Mouse (Mus musculus) brain, embryonic 14.5 days (tissue): Measurements from ENCODE around the gene Hhat. TPM values are rescaled to one million over a fixed set of nuclear protein-coding genes. Genes with fewer than 3 reads are reported as not detected.

Experiments
- DNase-seq: peaks from one replicate; pipeline ENCODE4 v3.0.0-alpha.2; 2011; ENCODE audit warnings: low read depth
- CTCF ChIP-seq: fragments of 200-500 bp; IDR thresholded peaks from 2 replicates; pipeline ENCODE4 v1.5.1; 2012; ENCODE audit warnings: inconsistent platforms, mild to moderate bottlenecking, moderate library complexity, borderline replicate concordance; ENCODE audit not compliant: insufficient read depth, insufficient read length; ENCODE audit errors: extremely low read depth
- POLR2A ChIP-seq: fragments of 200-500 bp; IDR thresholded peaks from 2 replicates; pipeline ENCODE4 v1.6.1; 2012; ENCODE audit warnings: mild to moderate bottlenecking, inconsistent platforms, borderline replicate concordance; ENCODE audit not compliant: poor library complexity, insufficient read depth, insufficient read length, severe bottlenecking; ENCODE audit errors: extremely low read depth
- polyA plus RNA-seq: library from polyadenylated mRNA; depleted of rRNA; stranded (reverse); fragments of >200 nt; gene quantifications from 2 replicates; pipeline ENCODE4 v1.2.3, GENCODE M21; 2012

Gene Hhat
- polyA plus RNA-seq, 1 experiment, result 3.8 TPM

DNA sequence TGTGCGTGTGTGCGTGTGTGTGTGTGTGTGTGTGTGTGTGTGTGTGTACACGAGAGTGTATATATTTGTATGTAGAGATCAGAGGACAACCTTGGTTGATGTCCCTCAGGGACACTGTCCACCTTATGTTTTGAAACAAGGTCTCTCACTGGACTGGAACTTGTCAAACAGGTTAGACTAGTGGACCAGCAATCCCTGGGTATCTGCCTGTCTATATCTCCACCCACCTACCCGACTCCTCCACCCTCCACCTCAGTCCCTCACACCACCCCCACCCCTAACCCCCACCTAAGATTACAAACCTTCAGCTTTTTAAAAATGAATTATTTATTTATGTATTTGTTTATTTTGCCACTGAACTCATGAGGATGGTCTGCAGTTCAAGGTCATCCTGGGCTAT is 16.8 kb downstream of the Hhat start:
- no peak for DNase-seq
- TF ChIP-seq POLR2A, result no peak
- TF ChIP-seq CTCF, result no peak

GRCm38 (mm10) chr1:192752659-192753601 is 18.1 kb downstream of the Hhat start:
- DNase-seq, result peak; percentile 63
- TF ChIP-seq CTCF (no peak), POLR2A (no peak)

- TF ChIP-seq POLR2A (no peak), CTCF (no peak)
- DNase-seq, result no peak
Measured at GRCm38 (mm10) chr1:192750042-192750437, 21.0 kb downstream of the Hhat start.

GRCm38 (mm10) chr1:192749270-192750041 is 21.6 kb downstream of the Hhat start:
- DNase-seq, result no peak
- no peak for TF ChIP-seq CTCF
- TF ChIP-seq POLR2A, result no peak

- TF ChIP-seq CTCF, result no peak
- TF ChIP-seq POLR2A, result no peak
- DNase-seq, result no peak
Measured at GRCm38 (mm10) chr1:192746201-192746600, 24.8 kb downstream of the Hhat start.

GRCm38 (mm10) chr1:192745240-192746101 is 25.6 kb downstream of the Hhat start:
- DNase-seq, result no peak
- TF ChIP-seq CTCF (peak; percentile 62), POLR2A (no peak)

GRCm38 (mm10) chr1:192744880-192745239 is 26.2 kb downstream of the Hhat start:
- DNase-seq, result no peak
- no peak for TF ChIP-seq POLR2A

- TF ChIP-seq CTCF (no peak), POLR2A (no peak)
- DNase-seq, result no peak
Measured at GRCm38 (mm10) chr1:192742394-192743251, 28.4 kb downstream of the Hhat start.

DNA sequence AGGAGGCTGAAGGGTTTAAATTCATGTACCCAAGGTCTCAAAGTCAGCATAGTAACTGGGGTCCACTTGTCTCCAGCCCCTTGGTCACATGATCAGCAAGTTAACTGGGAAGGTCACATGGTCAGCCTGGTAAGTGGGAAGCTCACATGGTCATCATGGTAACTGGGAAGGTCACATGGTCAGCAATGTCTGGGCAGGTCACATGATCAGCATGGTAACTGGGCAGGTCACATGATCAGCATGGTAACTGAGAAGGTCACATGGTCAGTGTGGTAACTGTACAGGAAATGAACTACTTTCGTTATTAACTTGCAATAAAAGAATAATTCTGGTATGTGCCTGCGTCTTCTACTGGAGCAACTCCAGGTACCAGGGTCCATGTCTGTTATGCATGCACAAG is 29.1 kb downstream of the Hhat start:
- no peak for DNase-seq
- TF ChIP-seq CTCF (no peak), POLR2A (no peak)

- TF ChIP-seq CTCF (no peak), POLR2A (no peak)
- DNase-seq, result no peak
Measured at GRCm38 (mm10) chr1:192736524-192736923, 34.5 kb downstream of the Hhat start.
